Mouse (Mus musculus) liver, adult 2 months (tissue): Measurements from ENCODE around the gene Synm. TPM values are rescaled to one million over a fixed set of nuclear protein-coding genes. Genes with fewer than 3 reads are reported as not detected.

ENCODE experiments used
- DNase-seq: peaks from one replicate; pipeline ENCODE4 v3.0.0-alpha.2; 2011; ENCODE audit warnings: low read depth, low spot score; ENCODE audit errors: extremely low read depth
- H3K27ac ChIP-seq: fragments of 200-500 bp; replicated peaks from 2 replicates; pipeline ENCODE4 v1.5.1; 2012; ENCODE audit warnings: low read depth, mild to moderate bottlenecking, control low read depth, inconsistent platforms, low read length; ENCODE audit not compliant: insufficient read depth
- H3K27me3 ChIP-seq: fragments of 200-500 bp; 2 replicates; pipeline ENCODE4 v1.6.1; 2012; ENCODE audit warnings: mild to moderate bottlenecking, moderate library complexity, low read length, inconsistent platforms; ENCODE audit not compliant: control insufficient read depth, insufficient read depth
- H3K36me3 ChIP-seq: fragments of 200-500 bp; 2 replicates; pipeline ENCODE4 v1.6.1; 2012; ENCODE audit warnings: low read length, inconsistent platforms; ENCODE audit not compliant: control insufficient read depth, insufficient read depth
- H3K4me1 ChIP-seq: fragments of 200-500 bp; 2 replicates; pipeline ENCODE4 v1.6.1; 2011; ENCODE audit warnings: low read length; ENCODE audit not compliant: control insufficient read depth, insufficient read depth
- H3K4me3 ChIP-seq: fragments of 200-500 bp; 2 replicates; pipeline ENCODE4 v1.5.1; 2011; ENCODE audit warnings: low read depth, mild to moderate bottlenecking, control low read depth, low read length, moderate library complexity; ENCODE audit not compliant: insufficient read depth
- H3K79me2 ChIP-seq: fragments of 200-500 bp; 2 replicates; pipeline ENCODE4 v1.6.1; 2012; ENCODE audit warnings: inconsistent platforms, mild to moderate bottlenecking, low read length, moderate library complexity; ENCODE audit not compliant: control insufficient read depth, insufficient read depth
- H3K9ac ChIP-seq: fragments of 200-500 bp; 2 replicates; pipeline ENCODE4 v1.6.1; 2012; ENCODE audit warnings: low read depth, mild to moderate bottlenecking, control low read depth, inconsistent platforms, low read length
- CTCF ChIP-seq: fragments of 200-500 bp; IDR thresholded peaks from 2 replicates; pipeline ENCODE4 v1.5.1; 2011; ENCODE audit warnings: low read depth, low read length, control low read depth
- POLR2A ChIP-seq: fragments of 200-500 bp; IDR thresholded peaks from 2 replicates; pipeline ENCODE4 v1.6.1; 2011; ENCODE audit warnings: low read length, control low read depth; ENCODE audit not compliant: insufficient read depth; ENCODE audit errors: extremely low read depth
- WGBS: fragments of 180-500 bp; shearing (Covaris S2); methylation state at CpG from one replicate; pipeline ENCODE4 v1.1.7; 2018; 5-methylcytosine and 5-hydroxymethylcytosine counted together
- polyA plus RNA-seq: library from polyadenylated mRNA; depleted of rRNA; stranded (reverse); fragments of >200 nt; gene quantifications from 2 replicates; pipeline ENCODE4 v1.2.3, GENCODE M21; 2012; rRNA removed
- total RNA-seq: library from RNA; depleted of rRNA; stranded (reverse); fragments of >200 nt; gene quantifications from 2 replicates; pipeline ENCODE4 v1.2.3, GENCODE M21; 2014; rRNA removed

Synm gene
- total RNA-seq: 0.37 and 0.40 TPM in 2 replicates
- 0.07 and 0.12 TPM in 2 replicates for polyA plus RNA-seq

- H3K27me3 ChIP-seq: peaks cover 4% of the 10 kb centered on the region; the same call in 1 of the 2 replicates
- peak; percentile 91 for TF ChIP-seq CTCF
- 0 out of 2 replicates have a peak, but pooled peaks have one; percentile 36 for TF ChIP-seq POLR2A
- H3K4me1 ChIP-seq: peaks cover 7% of the 10 kb centered on the region
- H3K9ac ChIP-seq: peak within 1 kb of the TSS; percentile 55
- H3K4me3 ChIP-seq: peak within 1 kb of the TSS; percentile 55; the same call in 1 of the 2 replicates
- H3K36me3 ChIP-seq: no peaks in the 10 kb centered on the region
- H3K79me2 ChIP-seq: no peaks in the 10 kb centered on the region
- 1% methylated on average over 37 of the region's 37 CpGs for WGBS
- H3K27ac ChIP-seq: no peak within 1 kb of the TSS
- DNase-seq: peak; percentile 48
Observed at GRCm38 (mm10) chr7:67759629-67759995, at the start of gene Synm. Gene Synm, minus strand, starts transcription at chr7:67759742.

GRCm38 (mm10) chr7:67803857-67804215, 44.3 kb upstream of the Synm start:
- Histone ChIP-seq H3K9ac (no peak overlapping the region), H3K79me2 (no peaks in the 10 kb centered on the region), H3K36me3 (no peaks in the 10 kb centered on the region), H3K27me3 (peaks cover 10% of the 10 kb centered on the region; the same call in 1 of the 2 replicates), H3K4me3 (peak overlapping the region; percentile 16; the same call in 1 of the 2 replicates), H3K4me1 (no peaks in the 10 kb centered on the region), H3K27ac (no peak overlapping the region)
- TF ChIP-seq CTCF (no peak), POLR2A (no peak)
- 20% methylated on average over 13 of the region's 13 CpGs for WGBS
- no peak for DNase-seq

DNA sequence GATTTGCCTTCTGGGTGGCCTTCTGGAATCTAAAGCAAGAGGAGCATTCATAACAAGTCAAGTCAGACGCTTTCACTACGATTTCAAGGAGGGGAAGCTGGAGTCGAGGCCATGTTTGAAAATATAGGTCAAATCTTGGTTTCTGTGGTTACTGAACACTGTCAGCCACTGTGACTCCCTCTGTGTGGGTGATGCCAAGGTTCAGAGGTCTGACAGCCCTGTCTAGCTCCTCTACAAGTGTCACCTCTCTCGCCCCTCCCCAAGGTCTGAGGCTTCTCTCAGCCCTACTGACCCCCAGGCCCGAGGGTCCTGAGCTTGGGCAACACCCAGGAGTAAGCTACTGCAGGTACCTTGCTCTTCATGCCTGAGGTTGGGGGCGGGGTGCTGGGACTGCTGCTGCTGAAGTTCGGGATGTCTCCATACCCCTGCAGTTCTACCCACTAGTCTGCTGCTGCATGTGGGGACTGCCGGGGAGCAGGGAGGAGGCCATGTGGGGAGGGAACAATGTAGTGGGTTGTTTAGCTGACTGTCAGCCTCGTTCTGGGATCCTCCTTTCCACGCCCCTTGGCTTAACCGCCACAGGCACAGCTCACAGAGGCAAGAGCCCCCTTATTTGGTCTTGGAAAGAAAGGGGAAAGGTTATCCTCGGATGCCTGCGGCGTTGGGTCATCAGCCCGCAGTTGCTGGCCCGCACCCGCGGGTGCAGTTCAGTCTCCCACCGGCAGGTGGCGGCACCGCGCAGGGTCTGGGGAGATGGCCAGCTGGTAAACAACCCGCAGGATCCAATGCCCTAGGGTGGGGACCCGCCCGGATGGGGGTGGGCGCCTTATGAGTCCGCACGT, 43.7 kb upstream of the Synm start:
- Histone ChIP-seq H3K4me3 (0 out of 2 replicates have a peak overlapping the region, but pooled peaks have one; percentile 16), H3K36me3 (no peaks in the 10 kb centered on the region), H3K4me1 (no peaks in the 10 kb centered on the region), H3K9ac (no peak overlapping the region), H3K27ac (no peak overlapping the region), H3K27me3 (peaks cover 10% of the 10 kb centered on the region; the same call in 1 of the 2 replicates), H3K79me2 (no peaks in the 10 kb centered on the region)
- DNase-seq: peak; percentile 8
- TF ChIP-seq CTCF (peak; percentile 82), POLR2A (no peak)
- WGBS: 18% methylated on average over 28 of the region's 28 CpGs

- 58% methylated on average over 4 of the region's 4 CpGs for WGBS
- Histone ChIP-seq H3K27me3 (peaks cover 10% of the 10 kb centered on the region; the same call in 1 of the 2 replicates), H3K9ac (no peak overlapping the region), H3K4me3 (no peak overlapping the region), H3K4me1 (no peaks in the 10 kb centered on the region), H3K79me2 (no peaks in the 10 kb centered on the region), H3K36me3 (no peaks in the 10 kb centered on the region), H3K27ac (no peak overlapping the region)
- DNase-seq: no peak
- TF ChIP-seq POLR2A: no peak
Observed at GRCm38 (mm10) chr7:67801022-67801421, 41.5 kb upstream of the Synm start.

- no peaks in the 10 kb centered on the region for H3K36me3 ChIP-seq
Observed at GRCm38 (mm10) chr7:67800547-67800946, 41.0 kb upstream of the Synm start.

GRCm38 (mm10) chr7:67798476-67798875, 38.9 kb upstream of the Synm start:
- Histone ChIP-seq H3K4me1 (no peaks in the 10 kb centered on the region), H3K27me3 (no peaks in the 10 kb centered on the region; the same call in 1 of the 2 replicates), H3K79me2 (no peaks in the 10 kb centered on the region), H3K36me3 (no peaks in the 10 kb centered on the region), H3K4me3 (no peak overlapping the region), H3K9ac (no peak overlapping the region), H3K27ac (no peak overlapping the region)
- TF ChIP-seq CTCF: no peak
- no peak for TF ChIP-seq POLR2A
- WGBS: 78% methylated on average over 4 of the region's 4 CpGs
- DNase-seq: no peak

More at GRCm38 (mm10) chr7:67800547-67800946, 41.0 kb upstream of the Synm start:
- Histone ChIP-seq H3K4me3 (no peak overlapping the region), H3K27me3 (peaks cover 8% of the 10 kb centered on the region; the same call in 1 of the 2 replicates), H3K4me1 (no peaks in the 10 kb centered on the region), H3K27ac (no peak overlapping the region), H3K79me2 (no peaks in the 10 kb centered on the region), H3K9ac (no peak overlapping the region)
- TF ChIP-seq CTCF (no peak), POLR2A (no peak)
- 73% methylated on average over 6 of the region's 6 CpGs for WGBS
- DNase-seq: no peak
